Mouse (Mus musculus) thymus, postnatal 14 days (tissue): ENCODE measurements around the gene Tex36.

ENCODE experiments used
- DNase-seq: peaks from one replicate; pipeline ENCODE4 v3.0.0; 2021

Gene Tex36

GRCm38 (mm10) chr7:133583216-133583615, 18.7 kb downstream of the Tex36 start:
- DNase-seq = no peak

DNA sequence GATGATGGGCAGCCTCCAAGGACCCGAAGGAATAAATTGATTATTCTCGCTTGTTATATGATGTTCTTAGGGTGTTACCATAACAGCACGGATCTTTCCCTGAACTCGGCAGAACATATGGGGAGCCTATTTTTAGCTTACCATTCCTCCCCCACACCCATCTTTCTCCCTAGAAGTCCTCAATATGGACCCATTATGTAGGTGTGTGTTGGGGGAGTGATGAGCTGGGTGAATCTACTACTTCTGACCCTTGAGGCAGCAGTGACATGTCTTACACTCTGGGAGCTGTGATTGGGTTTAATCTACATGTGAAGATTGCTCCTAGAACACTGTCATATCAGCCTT, 21.7 kb downstream of the Tex36 start:
- DNase-seq = no peak

DNA sequence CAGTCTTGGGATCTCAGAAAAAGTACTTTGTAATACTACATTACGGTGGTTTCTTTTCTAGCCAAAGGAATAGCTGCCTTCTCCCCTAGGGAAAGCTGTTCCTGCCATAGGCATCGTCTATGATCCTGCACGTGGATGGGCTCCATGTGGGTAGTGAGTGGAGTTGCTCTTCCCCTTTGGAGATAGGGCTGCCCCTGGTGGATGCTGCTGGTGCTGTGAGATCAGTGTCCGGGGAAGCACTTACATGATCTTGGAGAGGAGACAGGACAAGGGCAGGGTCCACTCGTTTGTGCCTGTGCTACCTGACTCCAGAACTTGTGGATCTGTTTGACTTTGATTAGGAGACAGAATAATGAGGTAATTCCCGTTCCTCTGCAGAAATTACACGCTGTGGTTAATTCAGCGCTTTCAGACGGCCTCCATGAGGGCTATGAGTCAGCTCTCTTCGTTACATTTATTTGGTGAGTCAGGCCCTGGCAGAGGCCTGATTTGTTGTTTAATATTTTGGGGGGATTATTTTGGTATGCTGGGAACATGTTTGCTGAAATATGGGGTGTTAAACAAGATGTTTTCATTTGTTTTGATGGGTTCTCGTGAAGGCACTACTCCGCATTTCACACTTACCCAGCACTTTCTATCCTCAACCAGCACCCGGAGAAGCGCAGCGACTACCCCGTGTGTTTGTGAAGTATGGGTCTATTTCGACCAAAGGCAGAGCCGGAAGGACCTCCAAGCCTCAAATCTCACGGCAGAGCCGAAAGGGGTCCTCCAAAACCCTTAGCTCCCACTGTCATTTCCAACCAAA, 22.3 kb downstream of the Tex36 start:
- DNase-seq = no peak

- no peak for DNase-seq
Measured at GRCm38 (mm10) chr7:133576825-133577224, 25.1 kb downstream of the Tex36 start.

GRCm38 (mm10) chr7:133576281-133576680, 25.7 kb downstream of the Tex36 start:
- DNase-seq = no peak

- no peak for DNase-seq
Measured at GRCm38 (mm10) chr7:133571927-133572326, 30.0 kb downstream of the Tex36 start.

DNA sequence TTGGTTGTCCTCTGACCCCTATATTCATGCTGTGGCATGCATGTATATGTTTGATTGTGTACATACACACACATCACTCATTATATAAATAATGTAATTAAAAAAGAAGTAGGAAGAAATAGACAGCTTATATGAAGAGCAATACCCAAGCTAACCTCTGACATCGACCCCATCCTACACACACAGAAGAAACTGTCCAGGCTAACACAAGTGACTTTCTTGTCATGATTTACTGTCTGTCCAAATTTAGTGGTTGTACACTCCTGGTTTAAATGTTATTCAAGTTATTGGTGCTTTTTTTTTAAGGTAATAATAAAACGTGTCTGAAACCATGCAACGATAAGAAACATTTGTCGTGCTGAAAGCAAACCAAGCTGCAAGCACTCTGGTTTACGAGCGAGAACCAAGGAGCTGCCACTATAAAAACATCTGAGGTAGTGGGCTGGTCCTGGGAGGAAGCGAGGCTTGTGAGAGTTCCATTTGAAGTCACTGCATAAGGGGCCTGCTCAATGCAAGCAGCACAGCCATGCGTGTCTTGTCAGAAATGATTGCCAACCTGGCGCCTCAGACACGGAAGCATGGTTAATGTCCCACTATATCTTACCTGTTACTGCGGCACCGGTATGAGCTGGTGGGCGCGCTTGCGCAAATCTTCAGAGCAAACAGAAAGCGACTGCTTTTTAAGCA, 32.6 kb downstream of the Tex36 start:
- no peak for DNase-seq

DNA sequence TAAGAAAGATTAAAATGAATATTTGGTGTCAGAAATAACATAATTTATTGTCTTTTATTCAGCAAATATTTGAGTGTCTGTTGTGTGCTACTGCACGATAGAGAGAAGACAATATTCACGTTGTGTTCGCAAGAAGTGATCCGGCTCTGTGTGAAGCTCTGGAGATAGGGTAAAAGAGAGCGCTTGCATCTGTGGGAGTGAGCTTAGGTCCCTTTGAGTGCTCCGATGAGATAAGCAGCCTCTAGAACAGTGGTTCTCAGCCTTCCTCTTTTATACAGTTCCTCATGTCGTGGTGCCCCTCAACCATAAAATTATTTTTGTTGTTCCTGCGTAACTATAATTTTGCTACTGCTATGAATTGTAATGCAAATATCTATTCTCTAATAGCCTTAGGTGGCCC, 37.4 kb downstream of the Tex36 start:
- DNase-seq = no peak

DNA sequence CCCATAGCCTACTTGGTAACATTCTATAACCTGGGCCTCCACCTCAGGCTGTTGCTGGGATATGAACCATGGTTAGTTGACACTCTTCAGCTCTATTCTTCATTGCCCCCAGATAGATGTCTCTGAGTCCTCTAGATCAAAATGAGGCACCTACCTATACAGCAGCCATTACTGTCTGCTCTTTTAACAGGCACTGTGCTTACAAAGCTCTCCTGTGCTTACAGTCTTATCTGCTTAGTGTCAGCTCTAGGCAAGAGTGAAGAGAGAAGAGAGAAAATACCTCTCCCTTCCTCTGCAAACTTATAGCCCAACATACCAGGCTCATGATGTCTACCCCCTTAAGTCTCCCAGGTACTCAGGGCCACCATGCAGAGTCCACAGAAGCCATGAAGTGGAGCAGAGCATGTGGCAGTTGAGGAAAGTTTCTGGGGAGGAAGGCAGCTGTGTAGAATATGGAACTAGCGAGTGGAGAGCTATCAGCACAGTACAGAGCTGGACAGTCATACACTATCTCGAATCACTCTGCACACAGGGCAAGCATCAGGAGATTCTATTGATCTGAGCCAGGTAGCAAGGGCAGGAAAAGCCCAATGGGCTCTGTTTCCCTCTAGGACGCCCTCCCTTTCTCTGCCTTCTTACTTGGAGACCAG, 38.7 kb downstream of the Tex36 start:
- DNase-seq = no peak

GRCm38 (mm10) chr7:133555786-133556492, 46.0 kb downstream of the Tex36 start:
- DNase-seq = no peak

GRCm38 (mm10) chr7:133552306-133552991, 49.5 kb downstream of the Tex36 start:
- no peak for DNase-seq

DNA sequence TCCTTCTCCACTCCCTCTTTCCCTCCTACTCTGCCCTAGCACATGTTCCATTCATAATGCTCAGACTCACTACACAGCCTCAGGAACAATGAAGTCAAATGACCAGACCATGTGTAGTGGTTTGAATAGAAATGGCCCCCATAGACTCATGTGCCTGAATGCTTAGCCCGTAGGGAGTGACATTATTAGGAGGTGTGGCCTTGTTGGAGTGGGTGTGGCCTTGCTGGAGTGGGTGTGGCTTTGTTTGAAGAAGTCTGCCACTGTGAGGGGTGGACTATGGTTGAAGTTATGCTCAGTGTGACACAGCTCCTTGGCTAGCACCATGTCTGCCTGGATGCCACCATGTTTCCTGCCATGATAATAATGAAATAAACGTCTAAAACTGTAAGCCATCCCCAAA, 51.0 kb downstream of the Tex36 start:
- no peak for DNase-seq

GRCm38 (mm10) chr7:133548434-133548833, 53.5 kb downstream of the Tex36 start:
- no peak for DNase-seq

DNA sequence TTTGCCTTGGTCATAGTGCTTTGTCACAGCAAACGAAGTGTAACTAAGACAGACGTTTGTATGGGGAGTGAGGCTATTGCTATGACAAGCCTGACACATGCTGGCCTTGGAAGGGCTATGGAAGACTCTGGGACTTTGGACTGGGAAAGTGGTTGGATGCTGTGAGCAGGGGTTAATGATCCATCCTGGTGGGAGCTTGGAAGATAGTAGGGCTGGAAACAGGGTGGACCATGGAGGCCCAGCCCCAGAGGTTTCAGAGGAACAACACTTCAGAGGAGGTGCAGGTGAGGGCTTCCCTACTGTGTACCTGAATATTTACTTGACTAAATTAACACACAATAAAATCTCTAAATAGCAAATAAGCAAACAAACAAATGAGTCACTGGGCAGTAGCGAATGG, 56.3 kb downstream of the Tex36 start:
- no peak for DNase-seq

DNA sequence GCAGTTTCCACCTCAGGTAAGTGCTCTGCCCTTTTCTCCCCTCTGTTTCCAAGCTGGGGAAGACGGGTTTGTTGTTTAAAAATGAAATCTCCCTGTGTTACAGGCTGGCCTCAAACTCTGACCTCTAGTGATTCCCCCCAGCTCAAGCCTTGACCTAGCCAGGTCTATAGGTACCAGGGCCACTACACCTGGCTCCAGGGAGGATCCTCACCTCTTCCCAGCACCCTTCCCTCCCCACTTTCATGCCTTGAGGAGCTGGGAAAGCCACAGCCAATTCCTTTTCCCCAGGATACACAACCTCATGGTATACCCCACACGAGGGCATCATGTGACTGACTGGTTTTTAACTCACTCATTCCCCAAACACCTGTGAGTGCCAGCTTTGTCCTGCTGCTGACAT, 57.0 kb downstream of the Tex36 start:
- no peak for DNase-seq

DNA sequence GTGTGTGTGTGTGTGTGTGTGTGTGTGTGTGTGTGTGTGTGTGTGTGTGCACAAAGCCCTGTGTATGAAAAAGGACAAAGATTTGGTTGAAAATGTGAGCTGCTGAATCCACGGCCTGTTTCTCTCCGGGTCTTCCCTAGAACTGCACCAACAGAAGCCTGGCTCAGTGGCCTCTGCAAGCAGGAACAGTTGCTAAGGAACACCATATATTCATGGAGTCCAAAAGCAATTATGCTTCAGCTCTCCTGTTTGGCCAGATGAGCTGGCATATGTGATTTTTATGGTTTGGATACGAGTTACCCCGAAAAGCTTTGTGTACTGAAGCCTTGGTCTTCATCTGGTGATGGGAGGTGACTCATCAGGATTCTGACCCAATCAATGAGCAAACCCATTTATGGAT, 58.8 kb downstream of the Tex36 start:
- no peak for DNase-seq

GRCm38 (mm10) chr7:133537366-133537765, 64.6 kb downstream of the Tex36 start:
- no peak for DNase-seq
